Mouse (Mus musculus): Measurements from ENCODE around the gene Gng2. TPM values are rescaled to one million over a fixed set of nuclear protein-coding genes. Genes with fewer than 3 reads are reported as not detected.

Gng2 gene
- polyA plus RNA-seq (2016; fragmentation: Nextera tagmentation; extraction: Ambion mirVana), result 77.6 and 81.4 TPM in 2 replicates

DNA sequence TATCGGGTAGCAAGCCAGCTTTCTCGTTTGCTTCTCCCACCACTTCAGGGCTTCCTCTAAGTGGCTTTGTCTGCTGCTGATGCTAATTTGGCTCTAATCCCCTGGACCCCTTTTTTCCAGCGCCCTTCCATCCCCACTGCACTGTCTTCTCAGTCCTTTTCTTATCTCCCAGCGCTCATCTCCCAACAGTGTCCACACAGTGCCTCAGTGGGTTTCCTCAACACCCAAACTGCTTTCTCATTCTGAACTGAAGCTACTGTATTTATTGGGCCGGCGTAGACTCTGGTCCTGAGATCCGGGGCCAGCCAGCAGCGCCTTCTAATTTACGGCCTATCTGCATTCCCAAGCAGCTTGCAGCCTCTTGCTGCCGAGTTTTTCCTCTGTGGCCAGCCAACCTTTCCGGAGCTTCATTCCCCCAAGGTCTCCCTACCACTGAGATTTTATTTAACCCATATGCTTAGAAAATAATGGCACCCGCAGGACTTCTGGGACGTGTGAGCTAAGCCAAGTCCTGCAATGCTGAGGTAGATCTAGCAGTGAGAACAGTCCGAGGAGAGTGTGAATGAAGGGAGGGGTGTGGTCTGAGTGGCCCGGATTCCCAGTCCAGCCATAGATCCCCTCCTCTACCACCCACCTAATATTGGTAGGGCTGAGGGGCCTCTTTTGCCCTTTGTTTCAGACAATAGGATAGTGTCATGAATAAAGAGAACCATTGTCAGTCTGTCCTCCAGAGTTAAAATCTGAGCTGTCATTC lies at the start of gene Gng2:
TSS of gene Gng2 (minus strand) at position 357 of the 754 bp plus-strand sequence.
- Histone ChIP-seq H3K9ac (peak within 1 kb of the TSS; percentile 55), H3K9me3 (no peaks in the 10 kb centered on the region), H3K27me3 (no peaks in the 10 kb centered on the region), H3K36me3 (no peaks in the 10 kb centered on the region), H3K27ac (peak within 1 kb of the TSS; percentile 86), H3K4me3 (peak within 1 kb of the TSS; percentile 45), H3K4me2 (replicated peaks) (peak within 1 kb of the TSS; percentile 50), H3K4me1 (peaks cover 20% of the 10 kb centered on the region)
- WGBS, result 7% methylated on average over 15 of the region's 15 CpGs
- ATAC-seq (ENCODE audit: insufficient number of reproducible peaks, insufficient read depth, low FRiP score, low TSS enrichment), result peak; percentile 18; the same call in 1 of the 2 replicates

DNA sequence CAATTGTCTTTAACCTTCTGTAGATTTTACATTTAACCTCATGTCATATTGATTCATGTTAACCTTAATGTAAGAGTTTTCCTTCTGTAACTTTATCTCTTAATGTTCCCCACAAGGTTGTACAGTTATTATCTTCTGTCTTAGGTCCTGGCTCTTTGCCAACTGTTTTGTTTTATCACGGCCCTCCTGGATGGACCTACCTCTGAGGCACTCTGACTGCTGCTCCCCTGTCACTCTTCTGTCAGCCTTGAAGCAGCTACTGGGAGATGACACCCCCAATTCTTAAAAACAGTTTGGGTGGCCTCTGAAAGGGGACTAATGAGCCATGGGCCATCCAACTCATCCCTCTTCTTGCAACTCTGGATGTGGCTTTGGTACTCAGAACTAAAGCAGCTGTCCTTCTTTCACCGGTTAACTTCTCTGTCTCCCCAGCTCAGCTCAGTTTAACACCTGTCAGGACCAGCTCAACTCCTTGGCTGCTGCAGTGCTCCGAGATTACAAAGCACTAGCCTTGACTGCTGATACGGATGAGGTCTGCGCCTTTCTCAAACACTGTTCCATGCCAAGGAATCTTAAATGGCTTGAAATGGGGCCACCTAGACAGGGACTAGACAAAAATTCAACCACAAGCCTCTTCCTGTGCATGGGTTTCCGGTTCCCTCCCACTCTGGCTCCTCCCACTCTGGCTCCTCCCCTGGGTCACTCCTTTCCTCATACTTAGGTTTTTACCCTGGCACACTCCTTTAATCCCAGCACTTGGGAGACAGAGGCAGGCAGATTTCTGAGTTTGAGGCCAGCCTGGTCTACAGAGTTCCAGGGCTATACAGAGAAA lies 47.7 kb upstream of the Gng2 start:
- 62% methylated on average over 6 of the region's 6 CpGs for WGBS
- no peak for ATAC-seq (ENCODE audit: insufficient number of reproducible peaks, insufficient read depth, low FRiP score, low TSS enrichment)
- Histone ChIP-seq H3K27me3 (no peaks in the 10 kb centered on the region), H3K4me3 (no peak overlapping the region), H3K9ac (no peak overlapping the region), H3K27ac (no peak overlapping the region), H3K4me1 (no peaks in the 10 kb centered on the region), H3K4me2 (replicated peaks) (no peak overlapping the region), H3K36me3 (no peaks in the 10 kb centered on the region), H3K9me3 (no peaks in the 10 kb centered on the region)

DNA sequence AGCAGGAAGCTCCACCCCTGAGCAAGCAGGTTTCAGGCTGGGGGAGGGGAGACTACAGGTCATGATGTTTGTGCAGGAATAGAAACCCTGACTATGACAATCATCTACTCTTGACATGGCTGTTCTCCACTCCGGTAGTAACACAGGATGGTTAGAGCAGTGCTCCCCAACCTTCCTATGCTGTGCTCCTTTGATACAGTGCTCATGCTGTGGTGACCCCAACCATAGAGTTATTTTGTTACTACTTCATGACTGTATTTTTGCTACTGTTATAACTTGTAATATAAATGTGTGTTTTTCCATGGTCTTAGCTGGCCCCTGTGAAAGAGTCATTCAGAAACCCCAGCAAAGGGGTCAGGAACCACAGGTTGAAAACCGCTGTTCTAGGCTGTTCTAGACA lies 46.5 kb upstream of the Gng2 start:
- Histone ChIP-seq H3K4me2 (replicated peaks) (no peak overlapping the region), H3K9ac (no peak overlapping the region), H3K4me3 (no peak overlapping the region), H3K9me3 (no peaks in the 10 kb centered on the region), H3K27me3 (no peaks in the 10 kb centered on the region), H3K4me1 (no peaks in the 10 kb centered on the region), H3K27ac (no peak overlapping the region), H3K36me3 (no peaks in the 10 kb centered on the region)
- ATAC-seq (ENCODE audit: insufficient number of reproducible peaks, insufficient read depth, low FRiP score, low TSS enrichment), result no peak
- WGBS, result 87% methylated on average over 2 of the region's 2 CpGs

DNA sequence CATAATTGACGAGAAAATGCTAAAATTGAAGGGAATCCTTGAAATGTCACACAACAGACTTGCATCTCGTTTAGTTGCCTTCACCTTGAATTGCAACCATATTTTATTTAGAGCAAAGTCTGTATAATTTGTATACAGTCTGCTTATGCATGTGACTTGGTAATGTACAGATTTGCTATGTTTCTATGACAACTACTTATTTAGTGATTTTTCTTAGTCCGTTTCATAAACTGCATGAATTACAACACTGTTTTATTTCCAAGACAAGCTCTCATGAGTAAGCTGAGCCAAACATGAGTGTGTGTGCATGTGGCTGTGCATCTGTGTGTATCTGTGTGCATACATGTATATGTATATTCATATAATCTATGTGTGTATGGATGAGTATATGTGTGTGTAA lies 42.1 kb upstream of the Gng2 start:
- H3K9ac ChIP-seq, result no peak overlapping the region
- H3K27ac ChIP-seq, result no peak overlapping the region
- no peak overlapping the region for H3K4me3 ChIP-seq
- ATAC-seq (ENCODE audit: insufficient number of reproducible peaks, insufficient read depth, low FRiP score, low TSS enrichment), result no peak
- no peaks in the 10 kb centered on the region for H3K36me3 ChIP-seq
- no peaks in the 10 kb centered on the region for H3K27me3 ChIP-seq
- H3K4me2 ChIP-seq (replicated peaks), result no peak overlapping the region
- H3K4me1 ChIP-seq, result no peaks in the 10 kb centered on the region
- no peaks in the 10 kb centered on the region for H3K9me3 ChIP-seq
- 71% methylated on average over 3 of the region's 3 CpGs for WGBS

DNA sequence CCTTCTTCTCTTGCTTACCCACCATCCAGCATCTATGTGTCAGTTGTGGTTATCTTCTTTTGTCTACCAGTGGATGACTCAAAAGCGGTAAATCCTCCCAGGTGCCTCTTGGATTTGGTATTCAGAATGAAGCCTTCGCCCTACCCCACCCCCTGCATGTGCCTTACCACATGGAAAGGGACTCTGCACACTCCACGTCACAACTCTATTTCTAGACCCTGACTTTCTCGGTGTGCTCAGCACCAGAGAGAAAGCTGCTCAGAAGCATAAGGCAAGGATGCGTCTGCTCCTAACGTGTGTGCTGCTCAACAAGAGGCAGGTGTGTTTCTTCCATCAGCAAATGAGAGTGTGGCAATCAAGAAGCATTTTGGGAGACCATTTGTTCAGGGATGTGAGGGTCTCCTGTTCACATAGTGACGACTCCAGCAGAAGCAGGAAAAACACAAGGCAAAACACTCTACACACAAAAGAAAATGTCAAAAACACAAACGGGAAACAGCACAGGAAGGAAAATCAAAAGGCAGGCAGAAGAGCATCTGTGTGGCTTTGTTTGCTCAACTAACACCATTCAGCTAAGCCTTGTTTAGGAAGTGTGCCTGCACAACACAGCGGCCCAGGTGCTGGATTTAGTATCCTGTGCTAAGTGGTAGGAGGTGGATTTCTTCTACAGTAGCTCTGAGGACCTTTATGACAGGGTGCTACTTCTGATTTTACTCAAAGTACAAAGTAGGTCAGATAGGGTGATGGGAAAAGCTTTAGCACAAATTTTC lies 35.3 kb upstream of the Gng2 start:
- H3K4me2 ChIP-seq (replicated peaks), result no peak overlapping the region
- ATAC-seq (ENCODE audit: insufficient number of reproducible peaks, insufficient read depth, low FRiP score, low TSS enrichment), result no peak
- no peaks in the 10 kb centered on the region for H3K36me3 ChIP-seq
- no peak overlapping the region for H3K27ac ChIP-seq
- H3K4me1 ChIP-seq, result no peaks in the 10 kb centered on the region
- 72% methylated on average over 9 of the region's 9 CpGs for WGBS
- H3K4me3 ChIP-seq, result no peak overlapping the region
- H3K9me3 ChIP-seq, result no peaks in the 10 kb centered on the region
- no peak overlapping the region for H3K9ac ChIP-seq
- no peaks in the 10 kb centered on the region for H3K27me3 ChIP-seq

DNA sequence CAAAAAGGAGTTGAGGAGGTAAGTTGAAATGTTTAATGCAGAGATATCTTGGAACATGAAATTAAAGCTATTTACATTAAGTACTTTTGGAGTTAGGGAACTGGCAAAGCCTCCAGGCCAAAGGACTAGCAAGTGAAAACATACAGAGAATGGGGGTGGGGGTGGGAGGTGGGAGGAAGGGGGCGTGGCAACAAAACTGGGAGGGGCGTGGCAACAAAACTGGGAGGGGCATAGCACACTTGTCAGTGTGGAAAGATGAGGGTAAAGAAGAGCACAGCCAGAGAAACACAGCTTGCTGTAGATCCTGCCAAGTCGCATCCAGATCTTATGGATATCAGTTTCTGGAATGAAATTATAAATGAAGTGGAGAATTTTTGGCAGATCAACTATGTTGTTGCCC lies 30.0 kb upstream of the Gng2 start:
- 71% methylated on average over 3 of the region's 3 CpGs for WGBS
- no peak overlapping the region for H3K27ac ChIP-seq
- no peak for ATAC-seq (ENCODE audit: insufficient number of reproducible peaks, insufficient read depth, low FRiP score, low TSS enrichment)
- no peak overlapping the region for H3K4me3 ChIP-seq
- H3K9ac ChIP-seq, result no peak overlapping the region
- H3K4me2 ChIP-seq (replicated peaks), result no peak overlapping the region
- H3K27me3 ChIP-seq, result no peaks in the 10 kb centered on the region
- H3K9me3 ChIP-seq, result no peaks in the 10 kb centered on the region
- H3K36me3 ChIP-seq, result no peaks in the 10 kb centered on the region
- H3K4me1 ChIP-seq, result no peaks in the 10 kb centered on the region

DNA sequence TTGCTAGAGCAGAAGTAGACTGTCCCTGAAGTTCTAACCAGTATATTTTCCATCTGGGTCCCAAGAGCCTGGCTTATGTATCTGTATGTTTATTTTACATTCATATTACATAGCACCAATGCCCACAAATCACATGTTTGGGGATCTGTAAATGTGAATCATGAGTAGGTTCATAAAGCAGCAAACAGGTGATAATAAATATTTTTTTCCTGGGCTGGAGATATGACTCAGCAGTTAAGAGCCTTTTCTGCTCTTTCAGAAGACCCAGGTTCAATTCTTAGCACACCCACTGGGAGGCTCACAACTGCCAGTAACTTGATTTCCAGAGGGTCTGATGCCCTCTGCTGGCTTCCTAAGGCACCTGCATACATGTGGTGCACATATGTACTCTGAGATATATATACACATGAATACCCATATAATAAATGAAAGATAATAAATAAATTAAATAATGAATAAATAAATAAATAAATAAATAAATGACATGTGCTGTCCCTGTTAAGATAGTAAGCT lies 27.4 kb upstream of the Gng2 start:
- Histone ChIP-seq H3K4me1 (no peaks in the 10 kb centered on the region), H3K36me3 (no peaks in the 10 kb centered on the region), H3K9ac (no peak overlapping the region), H3K27ac (no peak overlapping the region), H3K4me2 (replicated peaks) (no peak overlapping the region), H3K4me3 (no peak overlapping the region), H3K9me3 (no peaks in the 10 kb centered on the region), H3K27me3 (no peaks in the 10 kb centered on the region)
- ATAC-seq (ENCODE audit: insufficient number of reproducible peaks, insufficient read depth, low FRiP score, low TSS enrichment), result no peak

DNA sequence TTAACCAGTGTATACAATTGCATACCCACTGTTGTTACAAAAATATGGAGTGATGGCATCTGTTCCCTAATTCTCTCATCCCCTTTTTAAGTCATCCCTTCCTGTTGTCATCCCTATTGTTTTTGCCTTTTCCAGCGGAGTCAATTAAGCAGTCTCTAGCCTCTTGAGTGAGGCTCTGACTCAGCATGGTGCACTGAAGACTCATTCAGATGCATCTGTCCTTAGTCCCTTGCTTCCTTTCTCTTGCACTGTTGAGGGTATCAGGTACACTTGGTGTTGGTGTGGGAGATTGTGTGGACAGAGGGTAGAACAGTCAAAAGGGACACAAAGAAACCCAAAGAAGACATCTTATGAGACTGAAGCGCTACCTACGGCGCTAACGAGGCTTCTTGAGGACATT lies 19.4 kb upstream of the Gng2 start:
- no peak for ATAC-seq (ENCODE audit: insufficient number of reproducible peaks, insufficient read depth, low FRiP score, low TSS enrichment)
- Histone ChIP-seq H3K36me3 (no peaks in the 10 kb centered on the region), H3K4me1 (no peaks in the 10 kb centered on the region), H3K9ac (no peak overlapping the region), H3K9me3 (no peaks in the 10 kb centered on the region), H3K4me2 (replicated peaks) (no peak overlapping the region), H3K27me3 (no peaks in the 10 kb centered on the region), H3K4me3 (no peak overlapping the region), H3K27ac (no peak overlapping the region)
- WGBS, result 81% methylated on average over 5 of the region's 5 CpGs

DNA sequence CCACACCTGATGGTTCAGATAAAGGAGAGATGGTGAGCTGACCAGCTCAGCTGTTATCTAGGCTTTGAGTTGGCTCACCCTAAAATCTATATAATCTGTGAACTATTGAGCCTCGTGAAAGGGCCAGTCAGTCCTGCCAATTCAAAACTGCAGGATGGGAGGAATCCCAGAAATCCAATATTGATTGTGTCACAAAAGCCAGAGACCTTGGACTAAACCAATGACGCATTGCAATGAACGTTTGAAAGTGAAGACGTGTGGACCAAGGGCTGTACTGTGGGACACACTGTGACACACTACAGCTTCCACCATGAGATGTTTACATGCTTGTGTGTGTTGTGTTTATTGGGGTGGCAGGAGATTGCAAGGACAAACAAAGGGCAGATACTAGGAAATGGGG lies 18.5 kb upstream of the Gng2 start:
- Histone ChIP-seq H3K4me2 (replicated peaks) (no peak overlapping the region), H3K9ac (no peak overlapping the region), H3K4me1 (no peaks in the 10 kb centered on the region), H3K27me3 (no peaks in the 10 kb centered on the region), H3K9me3 (no peaks in the 10 kb centered on the region), H3K27ac (no peak overlapping the region), H3K36me3 (no peaks in the 10 kb centered on the region), H3K4me3 (no peak overlapping the region)
- 90% methylated on average over 4 of the region's 4 CpGs for WGBS
- ATAC-seq (ENCODE audit: insufficient number of reproducible peaks, insufficient read depth, low FRiP score, low TSS enrichment), result no peak

DNA sequence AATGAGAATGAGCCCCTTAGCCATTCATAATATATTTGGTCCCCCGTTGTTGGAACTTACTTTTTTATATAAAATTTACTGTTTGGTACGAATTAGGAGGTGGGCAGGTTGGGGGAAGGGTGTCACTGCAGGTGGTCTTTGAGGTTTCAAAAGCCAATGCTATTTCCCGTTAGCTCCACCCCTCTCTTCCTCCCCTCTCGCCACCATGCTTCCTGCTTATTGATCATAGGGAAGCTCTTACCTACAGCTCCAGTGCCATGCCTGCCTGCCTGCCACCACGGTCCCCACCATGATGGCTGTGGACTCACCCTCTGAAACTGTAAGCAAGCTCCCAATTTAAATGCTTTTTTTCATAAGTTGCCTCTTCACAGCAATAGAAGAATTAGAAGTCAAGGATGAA lies 16.6 kb upstream of the Gng2 start:
- Histone ChIP-seq H3K4me3 (no peak overlapping the region), H3K27ac (no peak overlapping the region), H3K9me3 (no peaks in the 10 kb centered on the region), H3K27me3 (no peaks in the 10 kb centered on the region), H3K9ac (no peak overlapping the region), H3K4me1 (no peaks in the 10 kb centered on the region), H3K36me3 (no peaks in the 10 kb centered on the region), H3K4me2 (replicated peaks) (no peak overlapping the region)
- 64% methylated on average over 5 of the region's 5 CpGs for WGBS
- no peak for ATAC-seq (ENCODE audit: insufficient number of reproducible peaks, insufficient read depth, low FRiP score, low TSS enrichment)

DNA sequence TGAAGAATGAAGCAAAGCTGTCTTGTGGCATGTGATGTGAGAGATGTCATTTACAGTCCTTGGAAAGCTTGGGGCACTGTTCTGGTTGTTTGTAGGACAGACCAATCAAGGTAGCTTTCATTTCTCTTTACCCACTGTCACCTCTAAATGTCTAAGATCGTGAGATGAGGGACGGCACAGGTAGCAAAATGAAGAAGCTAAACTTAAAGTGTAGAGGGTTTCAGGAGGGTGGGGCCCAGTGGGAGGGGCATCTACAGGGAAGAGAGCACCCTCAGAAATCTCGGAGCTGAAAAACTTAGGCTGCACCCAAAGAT lies 16.1 kb upstream of the Gng2 start:
- H3K9ac ChIP-seq, result no peak overlapping the region
- no peak overlapping the region for H3K4me3 ChIP-seq
- ATAC-seq (ENCODE audit: insufficient number of reproducible peaks, insufficient read depth, low FRiP score, low TSS enrichment), result no peak
- H3K36me3 ChIP-seq, result no peaks in the 10 kb centered on the region
- no peak overlapping the region for H3K4me2 ChIP-seq (replicated peaks)
- H3K27ac ChIP-seq, result no peak overlapping the region
- WGBS, result 80% methylated on average over 3 of the region's 3 CpGs
- no peaks in the 10 kb centered on the region for H3K4me1 ChIP-seq
- no peaks in the 10 kb centered on the region for H3K9me3 ChIP-seq
- no peaks in the 10 kb centered on the region for H3K27me3 ChIP-seq
